Mouse (Mus musculus): ENCODE results near the gene Gm7137. TPM values are rescaled to one million over a fixed set of nuclear protein-coding genes. Genes with fewer than 3 reads are reported as not detected.
A peak's percentile ranks its signal among the peaks of the same experiment; 100 is the strongest.
"Not testable (repeated sequence)": the region's sequence is repeated elsewhere in the genome, so short reads cannot be mapped to it uniquely, and the experiment has no call there.

The Gm7137 gene
- polyA plus RNA-seq (2016; fragmentation: Nextera tagmentation; extraction: Ambion mirVana): not detected in 2 replicates

DNA sequence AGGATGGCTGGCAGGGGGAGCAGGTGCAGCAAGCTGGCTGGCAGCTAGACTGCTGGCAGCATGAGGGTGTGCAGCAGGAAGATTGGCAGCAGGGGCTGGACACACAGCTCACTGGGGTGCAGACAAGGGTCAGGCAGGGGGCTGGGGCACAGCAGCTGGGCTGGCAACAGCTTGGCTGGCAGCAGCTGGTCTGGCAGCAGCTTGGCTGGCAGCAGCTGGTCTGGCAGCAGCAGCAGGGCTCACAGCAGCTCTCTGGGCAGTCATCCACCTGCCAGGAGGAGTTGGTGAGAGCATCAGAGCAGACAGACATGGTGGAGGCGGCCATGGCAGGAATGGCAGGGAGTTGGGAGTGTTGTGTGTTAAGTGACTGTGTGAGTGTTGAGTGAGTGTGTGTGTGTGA is at the start of gene Gm7137:
TSS of gene Gm7137 (minus strand) at position 325 of the 400 bp plus-strand sequence.
- not testable (repeated sequence) for H3K9me3 ChIP-seq (replicated peaks); H3K27me3 ChIP-seq (ENCODE audit: low read depth, poor library complexity, severe bottlenecking); H3K36me3 ChIP-seq; H3K4me3 ChIP-seq; H3K27ac ChIP-seq; DNase-seq (ENCODE audit: low spot score); H3K4me1 ChIP-seq
- 83% methylated on average over 1 of the region's 1 CpGs for WGBS

DNA sequence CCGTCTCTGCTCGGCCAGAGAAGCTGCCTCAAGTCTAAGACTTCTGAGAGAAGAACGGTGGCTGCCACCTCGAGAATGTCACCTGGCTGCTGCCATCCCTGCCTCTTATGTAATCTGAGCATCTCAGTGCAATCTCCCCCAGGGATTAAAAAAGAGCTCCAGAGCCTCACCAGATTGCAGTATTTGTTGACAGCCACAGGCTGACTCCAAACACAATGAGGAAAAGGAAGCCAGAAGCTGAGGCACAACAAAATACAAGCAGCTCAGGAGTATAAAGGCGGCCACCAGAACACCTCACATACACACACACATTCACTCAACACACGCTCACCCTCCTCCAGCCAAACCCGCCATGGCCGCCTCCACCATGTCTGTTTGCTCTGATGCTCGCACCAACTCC is 47.6 kb upstream of the Gm7137 start, which contains the start of gene Krtap10-10:
TSS of gene Krtap10-10 (plus strand) at position 301 of the 400 bp plus-strand sequence.
- H3K9me3 ChIP-seq (replicated peaks): no peaks in the 10 kb centered on the region
- no peak within 1 kb of the TSS for H3K27ac ChIP-seq
- H3K4me1 ChIP-seq: no peaks in the 10 kb centered on the region
- H3K36me3 ChIP-seq: no peaks in the 10 kb centered on the region
- H3K27me3 ChIP-seq (ENCODE audit: low read depth, poor library complexity, severe bottlenecking): no peaks in the 10 kb centered on the region
- DNase-seq (ENCODE audit: low spot score): no peak
- H3K4me3 ChIP-seq: no peak within 1 kb of the TSS
- 80% methylated on average over 8 of the region's 9 CpGs for whole genome bisulfite sequencing

DNA sequence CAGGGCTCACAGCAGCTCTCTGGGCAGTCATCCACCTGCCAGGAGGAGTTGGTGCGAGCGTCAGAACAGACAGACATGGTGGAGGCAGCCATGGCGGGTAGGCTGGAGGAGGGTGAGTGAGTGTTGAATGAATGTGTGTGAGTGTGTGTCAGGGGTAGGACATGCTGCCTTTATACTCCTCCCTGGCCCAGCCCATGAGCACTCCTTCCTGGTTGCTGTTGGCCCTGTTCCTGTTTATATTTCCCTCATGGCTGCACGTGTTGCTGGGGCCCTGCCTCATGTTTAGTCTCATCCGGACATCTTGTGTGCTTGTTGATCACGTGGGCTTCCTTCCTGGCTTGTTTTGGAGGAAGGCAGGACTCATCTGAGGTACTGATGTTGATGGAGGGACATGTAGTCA is 39.0 kb upstream of the Gm7137 start, which contains the start of gene Krtap10-4:
TSS of gene Krtap10-4 (minus strand) at position 145 of the 400 bp plus-strand sequence.
- Histone ChIP-seq H3K27ac (no peak within 1 kb of the TSS), H3K4me1 (0 out of 2 replicates have a peak, but pooled peaks cover 3% of the 10 kb centered on the region), H3K36me3 (no peaks in the 10 kb centered on the region), H3K4me3 (no peak within 1 kb of the TSS), H3K9me3 (replicated peaks) (no peaks in the 10 kb centered on the region), H3K27me3 (ENCODE audit: low read depth, poor library complexity, severe bottlenecking) (no peaks in the 10 kb centered on the region)
- DNase-seq (ENCODE audit: low spot score): no peak
- WGBS: 84% methylated on average over 6 of the region's 6 CpGs

DNA sequence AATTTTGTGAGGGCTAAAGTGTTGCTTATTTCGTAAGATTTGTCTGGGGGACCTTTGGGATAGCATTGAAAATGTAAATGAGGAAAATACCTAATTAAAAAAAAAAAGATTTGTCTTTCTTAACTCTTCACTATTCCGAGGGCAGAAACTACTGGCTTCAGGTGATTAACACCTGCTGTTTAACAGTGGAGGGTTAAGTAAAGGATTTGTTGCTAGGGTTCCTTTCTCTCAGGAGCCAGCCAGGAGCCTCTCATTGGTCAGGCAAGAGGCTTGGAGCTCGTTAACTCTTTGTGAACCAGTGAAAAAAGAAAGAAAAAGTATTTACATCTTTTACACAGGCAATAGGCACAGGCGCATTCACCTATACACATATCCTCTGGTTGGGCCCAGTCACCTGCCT is 31.2 kb upstream of the Gm7137 start:
- Histone ChIP-seq H3K36me3 (no peaks in the 10 kb centered on the region), H3K27ac (no peak overlapping the region), H3K27me3 (ENCODE audit: low read depth, poor library complexity, severe bottlenecking) (no peaks in the 10 kb centered on the region), H3K9me3 (replicated peaks) (no peaks in the 10 kb centered on the region), H3K4me3 (no peak overlapping the region), H3K4me1 (peaks cover 8% of the 10 kb centered on the region; the same call in 1 of the 2 replicates)
- DNase-seq (ENCODE audit: low spot score): no peak
- 45% methylated on average over 4 of the region's 4 CpGs for WGBS

DNA sequence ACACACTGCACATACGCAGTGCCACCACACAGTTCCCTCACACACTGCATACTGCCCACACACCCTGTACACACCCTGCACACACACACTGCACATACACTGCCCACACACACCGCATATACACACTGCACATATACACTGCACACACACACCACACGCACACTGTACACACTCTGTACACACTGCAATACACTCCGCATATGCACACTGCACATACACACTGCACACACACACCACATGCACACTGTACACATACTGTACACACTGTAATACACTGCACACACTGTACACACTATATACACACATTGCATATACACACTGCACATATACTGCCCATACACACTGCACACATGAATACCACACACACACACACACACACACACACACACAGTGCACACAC is 30.5 kb upstream of the Gm7137 start:
- Histone ChIP-seq H3K4me1 (peaks cover 8% of the 10 kb centered on the region; the same call in 1 of the 2 replicates), H3K27ac (no peak overlapping the region), H3K9me3 (replicated peaks) (no peaks in the 10 kb centered on the region), H3K36me3 (no peaks in the 10 kb centered on the region), H3K27me3 (ENCODE audit: low read depth, poor library complexity, severe bottlenecking) (no peaks in the 10 kb centered on the region), H3K4me3 (no peak overlapping the region)
- no peak for DNase-seq (ENCODE audit: low spot score)
- WGBS: 96% methylated on average over 4 of the region's 4 CpGs

DNA sequence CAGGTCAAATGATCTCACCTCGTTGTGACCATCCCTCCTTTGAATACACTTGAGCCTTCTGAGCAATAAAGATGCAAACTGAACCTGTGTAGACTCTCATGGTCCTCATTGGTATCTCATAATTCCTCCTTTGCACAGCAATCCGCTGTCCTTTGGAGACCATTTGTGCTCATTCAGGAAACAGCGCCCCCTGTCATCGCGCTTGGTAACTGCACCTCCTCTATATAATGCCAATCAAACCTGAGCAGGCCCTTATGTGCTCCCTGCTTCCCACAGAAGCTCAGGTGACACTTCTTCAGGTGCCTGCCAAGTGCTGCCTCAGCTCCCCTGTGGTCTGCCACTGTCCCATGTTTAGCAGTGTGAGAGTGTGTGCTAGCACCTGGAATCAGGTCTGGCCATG is 27.5 kb upstream of the Gm7137 start:
- DNase-seq (ENCODE audit: low spot score): peak; percentile 60
- WGBS: 27% methylated on average over 5 of the region's 5 CpGs

DNA sequence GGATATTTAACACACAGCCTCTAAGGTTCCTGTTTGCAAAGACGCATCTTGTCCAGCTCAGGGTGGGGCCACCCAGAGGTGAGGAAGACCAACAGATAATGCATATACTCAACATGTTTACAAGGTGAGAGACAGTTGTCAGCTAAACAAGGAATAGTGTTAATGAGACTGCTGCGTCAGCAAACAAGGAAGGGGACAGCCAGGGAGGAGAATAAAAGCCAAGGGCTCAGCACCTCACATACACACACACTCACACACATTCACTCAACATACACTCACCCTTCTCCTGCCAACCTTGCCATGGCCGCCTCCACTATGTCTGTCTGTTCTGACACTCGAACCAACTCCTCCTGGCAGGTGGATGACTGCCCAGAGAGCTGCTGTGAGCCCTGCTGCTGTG is 26.4 kb upstream of the Gm7137 start, which contains the start of gene Gm2696:
TSS of gene Gm2696 (plus strand) at position 301 of the 400 bp plus-strand sequence.
- Histone ChIP-seq H3K4me3 (no peak within 1 kb of the TSS), H3K9me3 (replicated peaks) (no peaks in the 10 kb centered on the region), H3K36me3 (no peaks in the 10 kb centered on the region), H3K4me1 (peaks cover 8% of the 10 kb centered on the region; the same call in 1 of the 2 replicates), H3K27me3 (ENCODE audit: low read depth, poor library complexity, severe bottlenecking) (no peaks in the 10 kb centered on the region), H3K27ac (no peak within 1 kb of the TSS)
- WGBS: 47% methylated on average over 4 of the region's 4 CpGs
- no peak for DNase-seq (ENCODE audit: low spot score)

More for the DNA sequence above, 27.5 kb upstream of the Gm7137 start:
- Histone ChIP-seq H3K27ac (no peak overlapping the region), H3K36me3 (no peaks in the 10 kb centered on the region), H3K4me3 (no peak overlapping the region), H3K9me3 (replicated peaks) (no peaks in the 10 kb centered on the region), H3K4me1 (peaks cover 8% of the 10 kb centered on the region; the same call in 1 of the 2 replicates), H3K27me3 (ENCODE audit: low read depth, poor library complexity, severe bottlenecking) (no peaks in the 10 kb centered on the region)

DNA sequence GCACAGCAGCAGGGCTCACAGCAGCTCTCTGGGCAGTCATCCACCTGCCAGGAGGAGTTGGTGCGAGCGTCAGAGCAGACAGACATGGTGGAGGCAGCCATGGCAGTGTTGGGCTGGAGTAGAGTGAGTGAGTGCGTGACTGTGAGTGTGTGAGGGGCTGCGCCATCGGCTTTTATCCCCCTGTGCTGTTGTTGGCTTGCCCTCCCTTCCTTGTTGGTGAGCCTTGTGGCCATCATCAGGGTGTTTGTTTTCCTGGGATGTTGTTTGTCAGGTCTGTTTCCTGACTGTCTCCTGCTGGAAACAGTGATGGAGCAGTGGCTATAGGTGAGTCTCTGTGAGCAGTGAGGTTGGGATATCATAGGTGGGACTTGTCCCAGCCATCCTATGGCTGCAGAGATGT is 23.7 kb upstream of the Gm7137 start, which contains the start of gene Gm9507:
TSS of gene Gm9507 (minus strand) at position 101 of the 400 bp plus-strand sequence.
- peaks cover 4% of the 10 kb centered on the region; the same call in 1 of the 2 replicates for H3K4me1 ChIP-seq
- no peak within 1 kb of the TSS for H3K4me3 ChIP-seq
- H3K36me3 ChIP-seq: no peaks in the 10 kb centered on the region
- DNase-seq (ENCODE audit: low spot score): no peak
- H3K27ac ChIP-seq: no peak within 1 kb of the TSS
- no peaks in the 10 kb centered on the region; the same call in 1 of the 2 replicates for H3K9me3 ChIP-seq (replicated peaks)
- 74% methylated on average over 5 of the region's 5 CpGs for WGBS
- no peaks in the 10 kb centered on the region for H3K27me3 ChIP-seq (ENCODE audit: low read depth, poor library complexity, severe bottlenecking)

DNA sequence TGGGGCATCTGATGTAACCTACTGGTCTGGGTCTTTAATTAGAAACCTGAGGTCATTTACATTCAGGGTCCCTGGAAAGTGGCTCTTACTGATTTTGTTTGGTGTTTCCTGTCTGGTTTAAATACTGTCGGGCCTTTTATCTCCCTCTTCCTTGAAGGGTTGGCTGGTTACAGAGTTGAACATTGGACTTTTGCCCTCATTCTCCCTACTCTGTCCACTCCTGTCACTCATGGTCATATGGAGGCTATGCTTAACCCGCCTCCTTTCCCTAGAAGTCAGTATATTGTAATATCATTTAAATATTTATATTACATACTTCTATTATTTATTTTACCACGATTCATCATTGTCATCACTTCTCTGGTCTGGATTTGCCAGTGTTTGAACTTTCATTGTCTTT is 16.1 kb upstream of the Gm7137 start:
- DNase-seq (ENCODE audit: low spot score): no peak
- WGBS: 87% methylated on average over 3 of the region's 3 CpGs
- Histone ChIP-seq H3K4me3 (no peak overlapping the region), H3K9me3 (replicated peaks) (no peaks in the 10 kb centered on the region; the same call in 1 of the 2 replicates), H3K36me3 (no peaks in the 10 kb centered on the region), H3K27me3 (ENCODE audit: low read depth, poor library complexity, severe bottlenecking) (no peaks in the 10 kb centered on the region), H3K4me1 (peaks cover 2% of the 10 kb centered on the region; the same call in 1 of the 2 replicates), H3K27ac (no peak overlapping the region)

DNA sequence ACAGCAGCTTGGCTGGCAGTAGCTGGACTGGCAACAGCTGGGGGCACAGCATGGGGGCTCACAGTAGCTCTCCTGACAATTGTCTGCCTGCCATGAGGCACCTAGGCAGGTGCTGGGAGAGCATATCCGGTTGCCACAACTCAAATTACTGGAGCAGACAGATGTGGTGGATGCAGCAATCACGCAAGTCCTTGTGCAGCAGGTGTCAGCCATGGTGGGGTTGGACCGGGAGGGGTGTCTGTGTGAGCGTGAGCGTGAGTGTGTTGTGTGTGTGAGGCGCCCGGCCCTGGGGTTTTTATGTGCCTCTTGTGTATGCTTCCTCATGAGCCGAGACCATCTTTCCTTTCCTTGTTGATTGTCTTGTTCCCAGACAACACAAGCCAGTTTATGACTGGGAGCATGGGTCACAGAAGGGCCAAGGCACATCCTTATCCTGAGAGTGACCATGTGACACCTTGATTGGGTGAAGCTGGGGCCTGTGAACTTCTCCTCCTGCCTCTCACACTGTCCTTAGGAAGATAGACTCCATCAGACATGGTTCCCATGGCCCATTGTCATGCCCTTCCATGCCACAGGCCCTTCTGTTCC is 11.0 kb upstream of the Gm7137 start, which contains the start of gene Gm19668:
TSS of gene Gm19668 (minus strand) at position 213 of the 588 bp plus-strand sequence.
- 58% methylated on average over 8 of the region's 8 CpGs for WGBS

DNA sequence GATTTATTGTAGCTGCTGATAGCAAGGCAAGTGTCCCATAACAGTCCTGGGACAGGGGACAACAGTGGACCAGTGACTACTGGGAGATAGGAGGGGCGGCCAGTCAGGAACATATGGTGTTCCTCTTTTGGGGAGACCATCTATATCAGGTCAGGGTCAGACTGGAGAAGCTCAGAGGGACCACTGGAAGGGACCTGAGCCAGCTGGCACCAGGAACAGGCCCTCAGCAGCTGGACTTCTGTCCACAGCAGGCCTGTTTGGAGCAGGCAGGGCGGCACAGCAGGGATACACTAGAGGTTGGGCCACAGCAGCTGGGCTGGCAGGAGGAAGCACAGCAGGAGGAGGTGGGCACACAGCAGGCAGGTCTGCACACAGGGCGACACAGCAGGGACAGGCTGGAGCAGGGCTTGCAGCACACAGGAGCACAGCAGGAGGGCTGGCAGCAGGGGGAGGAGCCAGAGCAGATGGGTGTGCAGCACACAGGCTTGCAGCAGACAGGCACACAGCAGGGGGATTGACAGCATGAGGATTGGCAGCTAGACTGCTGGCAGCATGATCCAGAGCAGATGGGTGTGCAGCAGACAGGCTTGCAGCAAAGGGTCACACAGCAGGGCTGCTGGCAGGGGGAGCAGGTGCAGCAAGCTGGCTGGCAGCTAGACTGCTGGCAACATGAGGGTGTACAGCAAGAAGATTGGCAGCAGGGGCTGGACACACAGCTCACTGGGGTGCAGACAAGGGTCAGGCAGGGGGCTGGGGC is 10.3 kb upstream of the Gm7137 start:
- DNase-seq (ENCODE audit: low spot score); H3K4me3 ChIP-seq; H3K27ac ChIP-seq; H3K27me3 ChIP-seq (ENCODE audit: low read depth, poor library complexity, severe bottlenecking); H3K9me3 ChIP-seq (replicated peaks); H3K36me3 ChIP-seq: not testable (repeated sequence)
- WGBS: 32% methylated on average over 3 of the region's 3 CpGs
- peaks cover 26% of the 10 kb centered on the region for H3K4me1 ChIP-seq

More for the DNA sequence above, 11.0 kb upstream of the Gm7137 start, which contains the start of gene Gm19668:
- H3K36me3 ChIP-seq: no peaks in the 10 kb centered on the region
- no peaks in the 10 kb centered on the region for H3K9me3 ChIP-seq (replicated peaks)
- no peak for DNase-seq (ENCODE audit: low spot score)
- H3K4me1 ChIP-seq: peaks cover 25% of the 10 kb centered on the region
- no peaks in the 10 kb centered on the region for H3K27me3 ChIP-seq (ENCODE audit: low read depth, poor library complexity, severe bottlenecking)
- H3K27ac ChIP-seq: no peak within 1 kb of the TSS
- no peak within 1 kb of the TSS for H3K4me3 ChIP-seq

DNA sequence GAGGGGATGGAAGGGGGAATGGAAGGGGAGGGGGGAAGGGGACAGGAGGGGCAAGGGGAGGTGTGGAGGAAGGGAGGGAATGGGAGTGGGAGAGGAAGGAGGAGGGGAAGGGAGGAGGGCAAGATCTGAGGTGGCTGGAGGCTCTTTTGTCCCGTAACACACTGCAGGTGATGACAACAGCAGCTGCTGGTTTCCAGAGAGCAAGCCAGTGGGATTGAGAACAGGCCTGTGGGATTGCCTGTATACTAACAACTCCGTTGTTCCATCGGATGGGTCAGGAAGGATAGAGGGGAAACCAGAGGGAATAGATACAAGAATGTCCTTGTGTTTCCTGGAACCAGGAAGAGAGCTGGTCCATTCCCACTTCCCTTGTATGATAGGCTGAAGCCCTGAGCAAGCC is 9.7 kb upstream of the Gm7137 start:
- DNase-seq (ENCODE audit: low spot score): no peak
- H3K9me3 ChIP-seq (replicated peaks): no peaks in the 10 kb centered on the region
- WGBS: 13% methylated on average over 3 of the region's 3 CpGs
- no peaks in the 10 kb centered on the region for H3K36me3 ChIP-seq
- H3K27me3 ChIP-seq (ENCODE audit: low read depth, poor library complexity, severe bottlenecking): no peaks in the 10 kb centered on the region
- peaks cover 26% of the 10 kb centered on the region for H3K4me1 ChIP-seq
- no peak overlapping the region for H3K4me3 ChIP-seq
- no peak overlapping the region for H3K27ac ChIP-seq

DNA sequence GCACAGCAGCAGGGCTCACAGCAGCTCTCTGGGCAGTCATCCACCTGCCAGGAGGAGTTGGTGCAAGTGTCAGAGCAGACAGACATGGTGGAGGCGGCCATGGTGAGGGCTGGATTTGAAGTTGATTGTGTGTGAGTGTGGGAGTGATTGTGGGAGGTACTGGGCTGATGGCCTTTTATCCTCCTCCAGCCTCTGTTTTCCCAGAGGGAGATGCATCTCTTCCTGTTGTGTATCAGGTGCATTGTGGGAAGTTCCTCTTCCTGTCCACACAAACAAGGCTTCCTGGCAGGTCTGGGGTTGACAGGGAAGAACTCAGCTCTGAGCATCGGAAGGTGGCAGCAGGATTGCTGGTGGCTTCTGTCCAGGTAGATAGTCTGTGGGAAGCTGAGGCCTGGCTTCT is 7.0 kb upstream of the Gm7137 start, which contains the start of gene Gm9639:
TSS of gene Gm9639 (minus strand) at position 101 of the 400 bp plus-strand sequence.
- no peak within 1 kb of the TSS for H3K27ac ChIP-seq
- H3K36me3 ChIP-seq: no peaks in the 10 kb centered on the region
- no peak for DNase-seq (ENCODE audit: low spot score)
- H3K27me3 ChIP-seq (ENCODE audit: low read depth, poor library complexity, severe bottlenecking): no peaks in the 10 kb centered on the region
- WGBS: 58% methylated on average over 2 of the region's 2 CpGs
- no peak within 1 kb of the TSS for H3K4me3 ChIP-seq
- H3K4me1 ChIP-seq: peaks cover 26% of the 10 kb centered on the region
- no peaks in the 10 kb centered on the region for H3K9me3 ChIP-seq (replicated peaks)

All from limb, embryonic 10.5 days (tissue).